Mouse (Mus musculus) mature B cell (primary cell): ENCODE results near the gene Slc41a3.

Experiments used
- in situ Hi-C: fragments of 300-500 bp; cut with MboI; formaldehyde crosslinking; loops from 2 replicates; pipeline ENCODE4 v1.14.3; 2019

Slc41a3 gene

GRCm38 (mm10) chr6:90604533-90605297 is at the start of gene Slc41a3:
Gene Slc41a3 (plus strand): TSS chr6:90604725.
- in situ Hi-C loops: no loop called here

- in situ Hi-C loops: no loop called here
Observed at GRCm38 (mm10) chr6:90556534-90557058, 47.9 kb upstream of the Slc41a3 start.

- in situ Hi-C loops: no loop called here
Observed at GRCm38 (mm10) chr6:90557077-90557476, 47.4 kb upstream of the Slc41a3 start.

GRCm38 (mm10) chr6:90557829-90558693 is 46.5 kb upstream of the Slc41a3 start:
- in situ Hi-C loops: no loop called here

GRCm38 (mm10) chr6:90560390-90561058 is 44.0 kb upstream of the Slc41a3 start:
- in situ Hi-C loops: no loop called here

- in situ Hi-C loops: no loop called here
Observed at GRCm38 (mm10) chr6:90561234-90561781, 43.2 kb upstream of the Slc41a3 start.

- in situ Hi-C loops: no loop called here
Observed at GRCm38 (mm10) chr6:90564240-90564639, 40.3 kb upstream of the Slc41a3 start.

GRCm38 (mm10) chr6:90565357-90566215 is 38.9 kb upstream of the Slc41a3 start:
- in situ Hi-C loops: no loop called here

- in situ Hi-C loops: no loop called here
Observed at GRCm38 (mm10) chr6:90567486-90567885, 37.0 kb upstream of the Slc41a3 start.

GRCm38 (mm10) chr6:90567928-90568327 is 36.6 kb upstream of the Slc41a3 start:
- in situ Hi-C loops: no loop called here

GRCm38 (mm10) chr6:90568721-90569120 is 35.8 kb upstream of the Slc41a3 start:
- in situ Hi-C loops: no loop called here

- in situ Hi-C loops: no loop called here
Observed at GRCm38 (mm10) chr6:90569736-90570383, 34.7 kb upstream of the Slc41a3 start.

- in situ Hi-C loops: no loop called here
Observed at GRCm38 (mm10) chr6:90570392-90570791, 34.1 kb upstream of the Slc41a3 start.

GRCm38 (mm10) chr6:90575261-90575715 is 29.2 kb upstream of the Slc41a3 start:
- in situ Hi-C loops: no loop called here

GRCm38 (mm10) chr6:90578174-90578573 is 26.4 kb upstream of the Slc41a3 start:
- in situ Hi-C loops: no loop called here

GRCm38 (mm10) chr6:90582331-90582730 is 22.2 kb upstream of the Slc41a3 start:
- in situ Hi-C loops: no loop called here

GRCm38 (mm10) chr6:90588113-90588512 is 16.4 kb upstream of the Slc41a3 start:
- in situ Hi-C loops: no loop called here

GRCm38 (mm10) chr6:90590707-90591106 is 13.8 kb upstream of the Slc41a3 start:
- in situ Hi-C loops: no loop called here

- in situ Hi-C loops: no loop called here
Observed at GRCm38 (mm10) chr6:90594972-90595371, 9.6 kb upstream of the Slc41a3 start.

GRCm38 (mm10) chr6:90597060-90597459 is 7.5 kb upstream of the Slc41a3 start:
- in situ Hi-C loops: no loop called here
